Mouse (Mus musculus): ENCODE data around the gene Zfp697. TPM values are rescaled to one million over a fixed set of nuclear protein-coding genes. Genes with fewer than 3 reads are reported as not detected.

Zfp697 gene
- total RNA-seq (2023): not detected

DNA sequence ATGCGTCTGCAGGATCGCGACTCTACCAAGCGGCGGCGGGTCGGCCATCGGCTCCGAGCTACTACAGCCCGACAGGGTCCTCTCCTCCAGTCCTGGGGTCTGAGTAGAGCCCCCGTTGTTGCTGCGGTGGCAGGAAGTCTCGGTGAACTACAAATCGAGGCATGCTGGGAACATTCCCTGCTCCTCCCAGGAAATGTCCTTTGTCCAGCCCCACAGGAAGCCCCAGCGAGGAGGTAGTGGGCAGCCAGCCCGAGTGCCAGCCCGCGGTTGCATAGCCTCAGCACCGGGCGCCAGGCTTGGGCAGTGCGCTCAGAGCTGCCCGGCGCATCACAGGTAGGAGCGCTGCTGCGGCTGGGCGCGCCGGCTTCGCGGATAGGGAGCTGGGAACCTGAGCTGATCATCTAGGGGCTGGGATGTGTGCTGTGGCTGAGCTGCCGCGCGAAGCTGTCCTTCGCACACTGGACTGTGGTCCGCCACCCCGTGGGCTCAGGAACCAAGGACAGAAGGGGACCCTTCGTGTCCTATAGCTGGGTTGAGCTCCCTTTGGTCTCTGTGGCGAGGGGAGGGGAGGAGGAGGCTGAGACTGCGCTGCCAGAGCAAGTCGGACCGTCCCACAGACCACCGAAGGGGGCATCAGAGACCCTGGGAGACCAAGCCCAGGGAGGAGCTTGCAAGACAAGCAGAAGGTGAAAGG lies at the start of gene Zfp697:
TSS of gene Zfp697 (plus strand) at position 216 of the 694 bp plus-strand sequence.

DNA sequence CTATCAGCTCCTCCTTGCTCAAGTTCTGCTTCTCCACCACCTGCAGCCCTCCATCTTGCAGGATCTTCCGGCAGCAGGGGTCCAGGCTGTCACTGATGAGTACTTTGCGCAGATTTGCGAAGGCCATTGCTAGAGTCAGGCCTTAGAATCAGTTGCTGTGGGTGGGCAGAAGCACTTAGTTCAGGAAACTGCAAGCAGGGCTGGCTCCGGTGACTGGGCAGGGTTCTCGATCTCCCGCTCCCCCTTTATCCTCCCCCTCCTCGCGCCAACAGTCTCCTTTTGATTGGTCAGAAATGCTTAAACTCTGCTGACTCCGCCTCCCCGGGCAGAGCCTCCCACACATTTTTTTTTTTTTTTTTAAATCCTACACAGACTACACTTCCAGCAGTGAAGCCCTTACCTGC lies 42.6 kb upstream of the Zfp697 start, which contains the start of gene Phgdh:
TSS of gene Phgdh (minus strand) at position 285 of the 404 bp plus-strand sequence.

DNA sequence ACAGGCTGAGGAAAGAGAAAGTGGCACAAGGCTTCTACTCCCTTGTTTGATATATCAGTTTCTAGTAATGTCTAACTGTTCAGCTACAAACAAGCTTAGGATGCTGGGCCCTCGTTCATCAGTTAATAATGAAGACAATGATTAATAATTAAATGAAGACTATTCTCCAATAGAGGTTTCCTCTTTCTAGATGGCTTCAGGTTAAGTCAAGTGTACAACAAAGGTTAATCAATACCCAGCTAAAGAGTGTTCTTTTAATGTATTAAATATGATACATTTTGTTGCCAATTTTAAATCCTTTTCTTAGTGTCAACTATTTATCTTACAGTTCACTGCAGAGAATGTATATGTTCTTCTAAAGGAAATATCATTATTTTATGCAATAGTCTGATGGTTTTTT lies 74.8 kb downstream of the Zfp697 start, which contains the start of gene Gm4450:
TSS of gene Gm4450 (minus strand) at position 101 of the 400 bp plus-strand sequence.

DNA sequence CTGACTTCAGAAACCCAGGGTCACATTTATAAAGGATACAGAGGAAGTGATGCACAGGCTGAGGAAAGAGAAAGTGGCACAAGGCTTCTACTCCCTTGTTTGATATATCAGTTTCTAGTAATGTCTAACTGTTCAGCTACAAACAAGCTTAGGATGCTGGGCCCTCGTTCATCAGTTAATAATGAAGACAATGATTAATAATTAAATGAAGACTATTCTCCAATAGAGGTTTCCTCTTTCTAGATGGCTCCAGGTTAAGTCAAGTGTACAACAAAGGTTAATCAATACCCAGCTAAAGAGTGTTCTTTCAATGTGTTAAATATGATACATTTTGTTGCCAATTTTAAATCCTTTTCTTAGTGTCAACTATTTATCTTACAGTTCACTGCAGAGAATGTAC lies 128.2 kb downstream of the Zfp697 start, which contains the start of gene Hsd3b4:
TSS of gene Hsd3b4 (minus strand) at position 101 of the 400 bp plus-strand sequence.

DNA sequence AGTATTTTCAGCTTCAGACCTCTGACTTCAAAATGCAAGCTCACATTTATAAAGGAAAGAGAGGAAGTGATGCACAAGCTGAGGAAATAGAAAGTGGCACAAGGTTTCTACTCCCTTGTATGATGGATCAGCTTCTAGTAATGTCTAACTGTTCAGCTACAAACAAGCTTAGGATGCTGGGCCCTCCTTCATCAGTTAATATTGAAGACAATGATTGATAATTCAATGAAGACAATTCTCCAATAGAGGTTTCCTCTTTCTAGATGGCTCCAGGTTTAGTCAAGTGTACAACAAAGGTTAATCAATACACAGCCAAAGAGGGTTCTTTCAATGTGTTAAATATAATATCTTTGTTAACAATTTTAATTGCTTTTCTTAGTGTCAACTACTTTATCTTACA lies 206.4 kb downstream of the Zfp697 start, which contains the start of gene Gm10681:
TSS of gene Gm10681 (minus strand) at position 101 of the 400 bp plus-strand sequence.

DNA sequence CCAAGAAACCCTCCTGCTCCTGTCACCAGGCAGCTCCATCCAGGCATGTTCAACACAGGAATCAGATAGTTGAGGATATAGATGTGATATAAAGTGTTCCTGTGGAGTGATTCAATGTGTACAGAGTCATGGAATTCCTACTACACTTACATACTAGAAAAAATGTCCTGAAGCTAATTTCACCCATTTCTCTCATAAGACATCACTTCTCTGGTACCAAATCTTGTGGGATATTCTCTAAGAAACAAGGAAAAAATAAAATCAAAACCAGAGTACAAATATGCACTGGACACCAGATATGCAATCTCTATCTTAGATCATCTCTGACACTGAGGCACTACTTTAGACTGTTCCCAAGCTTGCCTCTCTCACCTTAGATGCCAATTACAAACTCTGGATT lies 247.9 kb downstream of the Zfp697 start, which contains the start of gene Hsd3b5:
TSS of gene Hsd3b5 (minus strand) at position 101 of the 400 bp plus-strand sequence.

DNA sequence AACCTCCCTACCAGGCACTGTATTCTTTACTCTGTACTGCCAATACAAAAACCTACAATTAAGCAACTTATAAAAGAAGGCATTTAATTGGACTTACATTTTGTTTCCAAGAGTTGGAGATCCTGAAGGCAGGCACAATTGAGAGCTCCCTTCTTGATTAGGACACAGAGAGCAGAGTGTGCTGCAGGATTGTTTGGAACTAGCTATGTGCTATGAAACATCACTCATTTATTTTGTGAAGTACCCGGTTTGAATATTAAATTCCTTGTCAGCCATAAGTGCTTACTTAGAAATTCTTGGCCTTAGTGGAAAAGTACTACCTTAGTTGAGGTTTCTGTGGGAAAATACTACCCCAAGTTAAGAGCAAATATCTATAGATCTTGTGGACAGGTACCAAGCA lies 342.1 kb downstream of the Zfp697 start, which contains the start of gene Hsd3b2:
TSS of gene Hsd3b2 (minus strand) at position 168 of the 400 bp plus-strand sequence.

Other genes starting within 250 kb of the Zfp697 start
- gene Adam30, start 221.8 kb upstream of the Zfp697 start, total RNA-seq (2023): 1 to 10 TPM; 4.9 to 6.0 TPM
- gene Reg4, start 160.3 kb upstream of the Zfp697 start, total RNA-seq (2023): not detected
- under 1 TPM; 0.15 to 0.37 TPM for gene Hmgcs2, start 102.0 kb upstream of the Zfp697 start, total RNA-seq (2023)
- gene Phgdh, start 42.5 kb upstream of the Zfp697 start, total RNA-seq (2023): 1 to 10 TPM; 2.6 to 2.7 TPM
- not detected for gene Gm4450, start 74.7 kb downstream of the Zfp697 start, total RNA-seq (2023)
- gene Hsd3b4, start 128.1 kb downstream of the Zfp697 start, total RNA-seq (2023): not detected
- not detected for gene Gm10681, start 206.3 kb downstream of the Zfp697 start, total RNA-seq (2023)
- not detected for gene Hsd3b5, start 247.8 kb downstream of the Zfp697 start, total RNA-seq (2023)

Data from monocyte, adult 59 days (primary cell).